Mouse (Mus musculus) embryonic fibroblast, embryonic 13.5 days (primary cell): ENCODE measurements around the gene Trip12. TPM values are rescaled to one million over a fixed set of nuclear protein-coding genes. Genes with fewer than 3 reads are reported as not detected.

ENCODE experiments used
- H3K27ac ChIP-seq: 2 replicates; pipeline ENCODE4 v1.5.1; 2012; ENCODE audit warnings: low read length, control low read depth, inconsistent platforms; ENCODE audit not compliant: insufficient read depth
- H3K4me1 ChIP-seq: 2 replicates; pipeline ENCODE4 v1.6.1; 2011; ENCODE audit warnings: low read length; ENCODE audit not compliant: control insufficient read depth, insufficient read depth
- H3K4me3 ChIP-seq: 2 replicates; pipeline ENCODE4 v1.5.1; 2011; ENCODE audit warnings: mild to moderate bottlenecking, control low read depth, low read length; ENCODE audit not compliant: insufficient read depth
- CTCF ChIP-seq: IDR thresholded peaks from 2 replicates; pipeline ENCODE4 v1.5.1; 2011; ENCODE audit warnings: mild to moderate bottlenecking, control low read depth, low read length, moderate library complexity, borderline replicate concordance; ENCODE audit not compliant: insufficient read depth
- POLR2A ChIP-seq: IDR thresholded peaks from 2 replicates; pipeline ENCODE4 v1.6.1; 2011; ENCODE audit warnings: low read depth, mild to moderate bottlenecking, control low read depth, low read length, moderate library complexity
- polyA plus RNA-seq: library from polyadenylated mRNA; stranded (reverse); fragments of >200 nt; gene quantifications from 2 replicates; pipeline ENCODE4 v1.2.4, GENCODE M21; 2011; ENCODE audit warnings: low read depth; ENCODE audit not compliant: missing spikeins, insufficient read length

The Trip12 gene
- polyA plus RNA-seq, 1 experiment, result 278 TPM

DNA sequence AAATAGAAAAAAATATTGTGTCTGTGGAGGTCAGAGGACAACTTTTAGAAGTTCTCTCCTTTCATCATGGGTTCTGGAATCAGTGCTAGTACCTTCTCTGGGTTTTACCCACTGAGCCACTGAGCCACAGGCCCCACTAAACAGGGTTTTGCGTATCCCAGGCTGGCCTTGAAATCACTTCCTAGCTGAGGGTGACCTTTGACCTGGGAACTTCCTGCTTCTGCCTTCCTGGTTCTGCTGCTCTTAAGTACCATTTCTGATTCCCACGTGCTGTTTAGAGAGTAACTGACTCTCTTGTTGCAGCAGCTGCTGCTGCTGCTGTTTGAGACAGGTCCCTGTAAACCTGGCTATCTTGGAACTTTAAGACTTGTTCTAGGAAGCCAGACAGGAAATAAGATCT is 24.3 kb upstream of the Trip12 start:
- Histone ChIP-seq H3K4me3 (no peak overlapping the region), H3K27ac (no peak overlapping the region), H3K4me1 (no peaks in the 10 kb centered on the region)
- TF ChIP-seq CTCF, result no peak
- no peak for TF ChIP-seq POLR2A

DNA sequence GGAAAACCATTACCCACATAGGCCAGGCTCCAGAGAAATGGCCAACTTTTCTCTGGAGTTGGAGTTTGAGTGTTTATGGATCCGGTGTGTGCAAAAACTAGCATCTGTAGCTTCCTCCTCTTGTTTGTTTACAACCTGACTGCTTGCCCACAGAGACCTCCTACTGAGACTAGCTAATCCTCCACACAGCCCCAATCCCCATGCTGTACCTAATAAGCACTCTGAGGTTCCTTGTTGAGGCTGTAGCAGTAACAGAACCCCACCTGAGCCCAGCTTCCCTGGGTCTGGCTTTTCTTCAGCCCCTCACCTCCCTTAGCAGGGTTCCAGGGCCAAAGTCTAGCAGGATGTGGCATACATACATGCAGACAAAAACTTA is 20.9 kb upstream of the Trip12 start:
- H3K4me3 ChIP-seq, result no peak overlapping the region
- no peak for TF ChIP-seq POLR2A
- no peaks in the 10 kb centered on the region for H3K4me1 ChIP-seq
- no peak overlapping the region for H3K27ac ChIP-seq

DNA sequence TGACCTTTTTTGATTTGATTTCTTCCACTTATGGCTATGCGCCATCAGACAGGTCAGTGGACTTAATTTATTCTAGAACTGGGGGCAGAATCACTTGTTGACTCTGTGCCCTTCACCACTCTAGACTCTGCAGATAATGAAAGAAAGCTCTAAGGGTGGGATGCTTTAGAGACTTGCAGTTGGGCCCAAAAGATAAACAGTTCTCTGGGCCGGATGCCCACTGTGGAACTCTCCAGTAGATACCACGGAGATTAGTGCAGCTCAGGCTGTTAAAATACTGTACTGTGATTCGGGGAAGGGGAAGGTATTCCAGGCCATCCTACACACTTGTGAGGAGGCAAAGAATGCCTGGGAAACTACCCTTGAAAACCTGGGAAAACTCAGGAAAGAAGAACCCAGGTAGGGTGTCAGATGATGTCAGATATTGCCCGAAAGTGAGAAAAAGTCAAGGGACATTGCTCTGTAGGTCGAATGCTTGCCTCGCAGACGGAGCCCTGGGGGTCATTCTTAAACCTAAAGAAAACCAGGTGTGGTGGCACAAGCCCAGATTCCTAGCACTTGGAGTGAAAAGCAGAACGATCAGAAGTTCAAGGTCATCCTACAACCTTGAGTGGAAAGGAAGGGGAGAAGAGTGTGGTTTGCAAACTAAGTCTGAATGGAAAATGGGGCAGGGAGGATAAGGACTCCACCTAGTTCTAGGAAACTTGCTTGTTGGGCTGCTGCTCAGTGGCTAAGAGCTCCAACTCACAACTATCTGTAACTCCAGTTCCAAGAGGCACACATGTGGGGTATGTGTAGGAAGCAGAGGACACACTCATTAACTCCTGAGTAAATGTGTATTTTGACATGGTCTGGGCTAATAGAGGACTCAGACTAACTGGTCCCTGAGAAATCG is 20.3 kb upstream of the Trip12 start:
- H3K4me1 ChIP-seq, result no peaks in the 10 kb centered on the region
- no peak for TF ChIP-seq POLR2A
- TF ChIP-seq CTCF, result no peak
- no peak overlapping the region for H3K4me3 ChIP-seq
- no peak overlapping the region for H3K27ac ChIP-seq

- Histone ChIP-seq H3K4me3 (no peak overlapping the region), H3K27ac (no peak overlapping the region), H3K4me1 (no peaks in the 10 kb centered on the region)
- TF ChIP-seq POLR2A (no peak), CTCF (no peak)
These were observed 19.3 kb upstream of the Trip12 start for GRCm38 (mm10) chr1:84859597-84859996.

GRCm38 (mm10) chr1:84855756-84856155 is 15.4 kb upstream of the Trip12 start:
- Histone ChIP-seq H3K4me1 (no peaks in the 10 kb centered on the region), H3K4me3 (no peak overlapping the region), H3K27ac (no peak overlapping the region)
- TF ChIP-seq CTCF (no peak), POLR2A (no peak)

DNA sequence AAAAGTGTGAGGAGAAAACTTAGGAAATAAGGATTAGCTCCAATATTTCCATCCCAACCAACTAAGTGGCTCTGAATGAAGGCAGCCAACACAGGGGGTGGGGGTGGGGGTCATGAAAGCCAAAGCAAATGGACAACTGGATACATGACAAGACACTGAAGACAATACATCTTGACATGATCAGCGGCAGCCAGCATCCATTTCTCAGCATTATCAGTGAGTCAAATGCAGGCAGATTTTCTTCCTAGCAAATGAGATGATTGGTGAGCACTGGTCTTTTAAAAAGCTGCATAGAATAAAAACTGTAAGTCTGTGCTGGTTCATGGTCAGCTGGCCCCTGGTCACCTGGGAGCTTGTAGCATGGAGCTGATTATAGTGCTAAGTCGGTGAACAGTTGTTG is 14.7 kb upstream of the Trip12 start:
- no peak overlapping the region for H3K27ac ChIP-seq
- no peaks in the 10 kb centered on the region for H3K4me1 ChIP-seq
- TF ChIP-seq POLR2A (no peak), CTCF (no peak)
- no peak overlapping the region for H3K4me3 ChIP-seq

DNA sequence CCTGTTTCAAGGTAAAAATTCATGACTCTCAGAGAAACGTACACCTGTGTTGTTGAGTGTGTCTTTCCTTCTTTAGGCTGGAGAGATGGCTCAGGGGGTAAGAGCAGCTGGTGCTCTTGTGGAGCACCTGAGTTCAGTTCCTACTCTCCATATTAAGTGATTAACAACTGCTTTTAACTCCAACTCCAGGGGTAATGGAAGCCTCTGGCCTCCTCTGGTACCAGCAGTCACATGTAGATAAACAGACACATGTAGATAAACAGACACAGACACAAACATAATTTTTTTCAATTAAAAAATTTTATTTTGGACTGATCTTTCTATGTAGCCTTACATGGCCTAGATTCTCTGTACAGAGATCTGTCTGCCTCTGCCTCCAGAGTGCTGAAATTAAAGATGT is 13.4 kb upstream of the Trip12 start:
- TF ChIP-seq CTCF, result no peak
- TF ChIP-seq POLR2A, result no peak
- Histone ChIP-seq H3K4me3 (no peak overlapping the region), H3K4me1 (no peaks in the 10 kb centered on the region), H3K27ac (no peak overlapping the region)

DNA sequence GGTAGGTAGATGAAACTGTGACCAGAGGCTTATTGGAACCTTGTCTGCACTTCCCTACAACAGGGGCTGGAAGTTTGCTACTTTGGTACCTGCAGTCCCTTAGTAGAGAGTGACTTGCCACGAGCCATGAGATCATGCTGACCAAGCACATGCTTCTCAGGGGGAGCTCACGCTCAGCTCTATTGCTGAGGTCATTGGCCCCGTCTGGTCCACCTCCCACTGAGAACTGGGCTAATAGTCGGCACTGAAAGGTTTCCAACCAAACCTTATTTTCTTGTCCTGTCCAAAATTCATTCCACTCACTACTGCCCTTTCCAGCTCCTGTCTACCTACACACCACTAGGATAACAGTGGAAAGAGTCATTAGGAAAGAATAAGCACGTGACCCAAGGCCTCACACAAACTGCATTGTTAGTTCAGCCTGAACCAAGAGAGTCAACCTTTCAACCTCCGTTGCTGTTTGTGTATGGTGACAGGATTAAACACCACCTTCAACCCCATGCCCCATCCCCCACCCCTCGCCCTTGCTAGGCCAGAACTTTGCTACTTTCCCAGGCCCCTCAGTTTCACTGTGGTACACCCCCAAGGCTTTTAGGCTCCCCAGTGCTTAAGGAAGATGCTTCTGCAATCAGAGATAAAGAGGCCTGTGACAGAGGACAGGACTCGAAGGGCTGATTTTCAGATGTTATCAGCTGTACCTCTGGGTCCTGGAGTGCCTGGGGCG is 11.4 kb upstream of the Trip12 start:
- no peaks in the 10 kb centered on the region for H3K4me1 ChIP-seq
- H3K27ac ChIP-seq, result no peak overlapping the region
- H3K4me3 ChIP-seq, result no peak overlapping the region
- TF ChIP-seq CTCF (no peak), POLR2A (no peak)

DNA sequence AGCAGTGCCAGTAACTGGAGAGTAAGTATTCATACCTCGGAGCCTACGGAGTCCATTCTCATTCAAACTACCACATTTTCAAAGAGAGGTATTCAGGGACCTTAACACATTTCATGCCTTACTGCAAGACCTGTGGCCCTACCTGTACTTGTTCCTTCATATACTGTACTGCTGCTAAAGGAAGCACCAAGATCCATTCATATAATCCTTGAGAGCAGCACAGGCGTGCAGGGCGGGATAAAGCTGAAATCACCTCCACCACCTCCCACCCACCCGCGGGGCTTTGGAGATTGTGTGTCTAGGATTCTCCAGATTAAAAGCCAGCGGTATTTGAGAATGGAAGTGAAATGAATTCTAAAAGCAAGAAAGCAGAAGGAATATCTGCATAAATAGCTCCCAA is 10.2 kb upstream of the Trip12 start:
- no peak overlapping the region for H3K27ac ChIP-seq
- TF ChIP-seq POLR2A (no peak), CTCF (no peak)
- no peak overlapping the region for H3K4me3 ChIP-seq
- no peaks in the 10 kb centered on the region for H3K4me1 ChIP-seq

GRCm38 (mm10) chr1:84849804-84850203 is 9.5 kb upstream of the Trip12 start:
- Histone ChIP-seq H3K4me3 (no peak overlapping the region), H3K4me1 (no peaks in the 10 kb centered on the region), H3K27ac (no peak overlapping the region)
- TF ChIP-seq POLR2A (no peak), CTCF (no peak)
